Mouse (Mus musculus) neural tube, embryonic 11.5 days (tissue): ENCODE data around the gene St8sia1. TPM values are rescaled to one million over a fixed set of nuclear protein-coding genes. Genes with fewer than 3 reads are reported as not detected.
A peak's percentile ranks its signal among the peaks of the same experiment; 100 is the strongest.

ENCODE experiments used
- ATAC-seq: fragments of 200-750 bp; cut with Nextera tagmentation; 2 replicates; pipeline ENCODE4 v1.8.0; 2017; ENCODE audit warnings: moderate number of reproducible peaks, mild to moderate bottlenecking, moderate TSS enrichment, moderate library complexity; ENCODE audit not compliant: insufficient read depth, low FRiP score, low TSS enrichment
- DNase-seq: peaks from one replicate; pipeline ENCODE4 v3.0.0-alpha.2; 2015; ENCODE audit warnings: low spot score
- H3K27ac ChIP-seq: fragments of 300-500 bp; sonication (generic); 2 replicates; pipeline ENCODE4 v1.5.1; 2014; ENCODE audit warnings: low read depth, mild to moderate bottlenecking, low read length
- H3K27me3 ChIP-seq: fragments of 300-500 bp; sonication (generic); 2 replicates; pipeline ENCODE4 v1.6.1; 2014; ENCODE audit warnings: mild to moderate bottlenecking, low read length, mixed read lengths; ENCODE audit not compliant: control insufficient read depth, insufficient read depth
- H3K36me3 ChIP-seq: fragments of 300-500 bp; sonication (generic); 2 replicates; pipeline ENCODE4 v1.6.1; 2014; ENCODE audit warnings: mild to moderate bottlenecking, low read length, moderate library complexity, mixed read lengths; ENCODE audit not compliant: control insufficient read depth, insufficient read depth
- H3K4me1 ChIP-seq: fragments of 300-500 bp; sonication (generic); 2 replicates; pipeline ENCODE4 v1.6.1; 2014; ENCODE audit warnings: low read length, mixed read lengths; ENCODE audit not compliant: control insufficient read depth, insufficient read depth
- H3K4me2 ChIP-seq: fragments of 300-500 bp; sonication (generic); 2 replicates; pipeline ENCODE4 v1.6.1; 2014; ENCODE audit warnings: low read depth, mild to moderate bottlenecking, moderate library complexity
- H3K4me3 ChIP-seq: fragments of 300-500 bp; sonication (generic); 2 replicates; pipeline ENCODE4 v1.5.1; 2014; ENCODE audit warnings: low read depth, low read length
- H3K9ac ChIP-seq: fragments of 300-500 bp; sonication (generic); 2 replicates; pipeline ENCODE4 v1.6.1; 2014; ENCODE audit warnings: mild to moderate bottlenecking, low read length
- H3K9me3 ChIP-seq: fragments of 300-500 bp; sonication (generic); 2 replicates; pipeline ENCODE4 v1.6.1; 2016; ENCODE audit warnings: low read length; ENCODE audit not compliant: control insufficient read depth
- WGBS: fragments of 180-500 bp; shearing (Covaris S2); extraction: QIAGEN DNeasy Blood & Tissue Kit; methylation state at CpG from one replicate; pipeline ENCODE4 v1.1.7; 2014; 5-methylcytosine and 5-hydroxymethylcytosine counted together
- polyA plus RNA-seq: library from polyadenylated mRNA; unstranded; fragments of >200 nt; fragmentation: Nextera tagmentation; extraction: Ambion mirVana; gene quantifications from 2 replicates; pipeline ENCODE4 v1.2.1, GENCODE M21; 2014

The St8sia1 gene
- polyA plus RNA-seq, 1 experiment from 2014 or later = 10.6 TPM

GRCm38 (mm10) chr6:142862265-142862664, 102.0 kb downstream of the St8sia1 start:
- Histone ChIP-seq H3K27ac (no peak overlapping the region), H3K4me2 (no peak overlapping the region), H3K27me3 (no peaks in the 10 kb centered on the region), H3K36me3 (no peaks in the 10 kb centered on the region), H3K4me1 (0 out of 2 replicates have a peak, but pooled peaks cover 3% of the 10 kb centered on the region), H3K4me3 (no peak overlapping the region), H3K9me3 (no peaks in the 10 kb centered on the region), H3K9ac (no peak overlapping the region)
- 94% methylated on average over 3 of the region's 3 CpGs for WGBS
- DNase-seq (no peak), ATAC-seq (no peak)

DNA sequence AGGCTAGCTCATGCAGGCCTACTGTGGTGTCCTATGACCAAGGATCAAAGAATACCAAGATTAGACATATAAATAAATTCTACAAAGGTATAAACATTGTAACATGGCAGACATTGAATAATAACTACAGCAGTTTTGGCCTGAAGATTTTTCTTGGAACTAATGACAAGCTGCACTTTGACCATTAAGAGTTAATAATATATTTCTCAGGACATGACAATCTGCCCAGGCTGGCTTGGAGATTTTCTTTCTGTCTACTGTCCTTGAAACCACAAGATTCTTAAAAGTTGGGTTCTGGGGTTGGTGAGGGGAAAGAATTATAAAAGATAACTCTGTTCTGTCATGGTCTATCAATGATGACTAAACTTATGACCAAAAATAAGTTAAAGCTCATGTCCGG, 103.9 kb downstream of the St8sia1 start:
- WGBS = 95% methylated on average over 1 of the region's 1 CpGs
- ATAC-seq (no peak), DNase-seq (no peak)
- Histone ChIP-seq H3K4me1 (peaks cover 8% of the 10 kb centered on the region; the same call in 1 of the 2 replicates), H3K9me3 (no peaks in the 10 kb centered on the region), H3K4me2 (no peak overlapping the region), H3K36me3 (no peaks in the 10 kb centered on the region), H3K4me3 (no peak overlapping the region), H3K9ac (no peak overlapping the region), H3K27me3 (no peaks in the 10 kb centered on the region), H3K27ac (no peak overlapping the region)

DNA sequence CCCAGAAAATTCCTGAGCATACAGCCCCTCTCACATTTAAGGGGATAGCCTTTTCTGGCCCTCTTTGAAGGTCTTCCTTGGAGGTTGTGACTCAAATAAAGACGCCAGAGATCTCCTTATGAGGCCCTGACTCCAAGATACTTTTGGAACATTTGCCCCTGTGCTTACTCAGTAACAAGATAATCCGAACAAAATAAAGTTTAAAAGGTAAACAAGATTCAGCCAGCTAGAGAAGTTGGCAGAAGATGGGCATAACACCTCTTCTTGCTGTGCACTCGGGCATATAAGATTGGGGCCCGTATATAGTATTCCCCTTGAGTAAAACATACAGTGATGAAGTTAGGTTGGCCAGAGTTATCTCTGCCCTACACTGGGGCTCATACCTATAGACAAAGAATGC, 104.3 kb downstream of the St8sia1 start:
- H3K9me3 ChIP-seq = no peaks in the 10 kb centered on the region
- ATAC-seq = no peak

GRCm38 (mm10) chr6:142858937-142859336, 105.3 kb downstream of the St8sia1 start:
- H3K36me3 ChIP-seq = no peaks in the 10 kb centered on the region
- H3K9ac ChIP-seq = no peak overlapping the region
- H3K4me2 ChIP-seq = no peak overlapping the region
- no peak overlapping the region for H3K4me3 ChIP-seq
- peaks cover 8% of the 10 kb centered on the region; the same call in 1 of the 2 replicates for H3K4me1 ChIP-seq
- 89% methylated on average over 2 of the region's 2 CpGs for WGBS
- DNase-seq (no peak), ATAC-seq (no peak)
- no peaks in the 10 kb centered on the region for H3K27me3 ChIP-seq
- H3K9me3 ChIP-seq = no peaks in the 10 kb centered on the region
- H3K27ac ChIP-seq = no peak overlapping the region

More for the DNA sequence above, 104.3 kb downstream of the St8sia1 start:
- DNase-seq = no peak
- Histone ChIP-seq H3K36me3 (no peaks in the 10 kb centered on the region), H3K27ac (no peak overlapping the region), H3K9ac (no peak overlapping the region), H3K4me1 (peaks cover 8% of the 10 kb centered on the region; the same call in 1 of the 2 replicates), H3K4me3 (no peak overlapping the region), H3K27me3 (no peaks in the 10 kb centered on the region), H3K4me2 (no peak overlapping the region)
- WGBS = 90% methylated on average over 4 of the region's 4 CpGs

GRCm38 (mm10) chr6:142856258-142856874, 107.9 kb downstream of the St8sia1 start:
- no peak overlapping the region for H3K4me2 ChIP-seq
- H3K9me3 ChIP-seq = no peaks in the 10 kb centered on the region
- DNase-seq (no peak), ATAC-seq (peak; percentile 62)
- no peak overlapping the region for H3K4me3 ChIP-seq
- WGBS = 39% methylated on average over 3 of the region's 3 CpGs
- no peaks in the 10 kb centered on the region for H3K36me3 ChIP-seq
- peaks cover 8% of the 10 kb centered on the region; the same call in 1 of the 2 replicates for H3K4me1 ChIP-seq
- H3K27ac ChIP-seq = no peak overlapping the region
- no peaks in the 10 kb centered on the region for H3K27me3 ChIP-seq
- H3K9ac ChIP-seq = no peak overlapping the region

GRCm38 (mm10) chr6:142855761-142856160, 108.5 kb downstream of the St8sia1 start:
- Histone ChIP-seq H3K27me3 (no peaks in the 10 kb centered on the region), H3K4me3 (no peak overlapping the region), H3K36me3 (no peaks in the 10 kb centered on the region), H3K4me2 (no peak overlapping the region), H3K9ac (no peak overlapping the region), H3K9me3 (no peaks in the 10 kb centered on the region), H3K4me1 (peaks cover 8% of the 10 kb centered on the region; the same call in 1 of the 2 replicates), H3K27ac (no peak overlapping the region)
- no peak for DNase-seq
- no peak for ATAC-seq
- WGBS = 90% methylated on average over 5 of the region's 5 CpGs

- no peaks in the 10 kb centered on the region for H3K36me3 ChIP-seq
- H3K27me3 ChIP-seq = no peaks in the 10 kb centered on the region
- H3K4me3 ChIP-seq = no peak overlapping the region
- H3K4me1 ChIP-seq = peaks cover 8% of the 10 kb centered on the region; the same call in 1 of the 2 replicates
- WGBS = 79% methylated on average over 6 of the region's 6 CpGs
- H3K9ac ChIP-seq = no peak overlapping the region
- H3K4me2 ChIP-seq = no peak overlapping the region
- no peak overlapping the region for H3K27ac ChIP-seq
- H3K9me3 ChIP-seq = no peaks in the 10 kb centered on the region
- DNase-seq (no peak), ATAC-seq (no peak)
These were observed 111.6 kb downstream of the St8sia1 start for GRCm38 (mm10) chr6:142852419-142853377.

- Histone ChIP-seq H3K27ac (no peak overlapping the region), H3K9me3 (no peaks in the 10 kb centered on the region), H3K4me3 (no peak overlapping the region), H3K9ac (no peak overlapping the region), H3K4me1 (no peaks in the 10 kb centered on the region), H3K4me2 (no peak overlapping the region), H3K27me3 (no peaks in the 10 kb centered on the region), H3K36me3 (no peaks in the 10 kb centered on the region)
- no peak for ATAC-seq
- WGBS = 91% methylated on average over 8 of the region's 8 CpGs
- no peak for DNase-seq
These were observed 113.8 kb downstream of the St8sia1 start for GRCm38 (mm10) chr6:142850436-142850835.
